Mouse (Mus musculus) myocyte (in vitro differentiated cells): ENCODE results near the gene Gpi1.

Experiments used
- MAX ChIP-seq: IDR thresholded peaks from one replicate; pipeline ENCODE4 v1.6.1; 2011; ENCODE audit warnings: low read depth, mild to moderate bottlenecking, control low read depth
- MYOD1 ChIP-seq, 3 experiments: IDR thresholded peaks; one replicate each; pipeline ENCODE4 v1.6.1; 2011; ENCODE audit warnings: control low read depth in 2 of 3, low read depth in 2 of 3, mild to moderate bottlenecking in 2 of 3, moderate library complexity in 1 of 3; ENCODE audit not compliant: insufficient read length in 2 of 3, control insufficient read depth in 1 of 3
- MYOG ChIP-seq, 3 experiments: IDR thresholded peaks; one replicate each; pipeline ENCODE4 v1.6.1; 2011; ENCODE audit warnings: control low read depth in 2 of 3, low read depth in 2 of 3, mild to moderate bottlenecking in 2 of 3; ENCODE audit not compliant: insufficient read length in 2 of 3, control insufficient read depth in 1 of 3, insufficient read depth in 1 of 3
- POLR2A ChIP-seq: IDR thresholded peaks from one replicate; pipeline ENCODE4 v1.6.1; 2011; ENCODE audit warnings: low read depth, mild to moderate bottlenecking, control low read depth, moderate library complexity; ENCODE audit not compliant: insufficient read length
- POLR2AphosphoS2 ChIP-seq: IDR thresholded peaks from one replicate; pipeline ENCODE4 v1.6.1; 2011; ENCODE audit warnings: low read depth, control low read depth; ENCODE audit not compliant: insufficient read length
- REST ChIP-seq: IDR thresholded peaks from one replicate; pipeline ENCODE4 v1.6.1; 2011; ENCODE audit warnings: mild to moderate bottlenecking, control low read depth, moderate library complexity; ENCODE audit not compliant: insufficient read depth, insufficient read length
- TCF12 ChIP-seq: IDR thresholded peaks from one replicate; pipeline ENCODE4 v1.6.1; 2011; ENCODE audit warnings: mild to moderate bottlenecking, control low read depth; ENCODE audit not compliant: poor library complexity, insufficient read depth, severe bottlenecking
- TCF3 ChIP-seq: IDR thresholded peaks from one replicate; pipeline ENCODE4 v1.6.1; 2011; ENCODE audit warnings: low read depth, control low read depth; ENCODE audit not compliant: insufficient read length
- USF1 ChIP-seq: IDR thresholded peaks from one replicate; pipeline ENCODE4 v1.6.1; 2011; ENCODE audit warnings: low read depth, mild to moderate bottlenecking, control low read depth, moderate library complexity

GRCm38 (mm10) chr7:34229153-34229552 lies 983 bp downstream of the Gpi1 start:
- TF ChIP-seq POLR2A (no peak), MYOG (IDR thresholded peaks at IDR 0.05; ENCODE audit: control insufficient read depth in 1 of 3, insufficient read depth in 1 of 3, insufficient read length in 2 of 3, low read depth in 2 of 3) (no peak), USF1 (no peak), TCF12 (no peak), POLR2AphosphoS2 (no peak), MAX (no peak), TCF3 (no peak), MYOD1 (IDR thresholded peaks at IDR 0.05; ENCODE audit: control insufficient read depth in 1 of 3, insufficient read length in 2 of 3, low read depth in 2 of 3) (no peak), REST (no peak)
